Mouse (Mus musculus): ENCODE data around the gene Socs7.
A peak's percentile ranks its signal among the peaks of the same experiment; 100 is the strongest.

Gene Socs7

GRCm38 (mm10) chr11:97422507-97422906 is 60.2 kb downstream of the Socs7 start:
- DNase-seq, result no peak

DNA sequence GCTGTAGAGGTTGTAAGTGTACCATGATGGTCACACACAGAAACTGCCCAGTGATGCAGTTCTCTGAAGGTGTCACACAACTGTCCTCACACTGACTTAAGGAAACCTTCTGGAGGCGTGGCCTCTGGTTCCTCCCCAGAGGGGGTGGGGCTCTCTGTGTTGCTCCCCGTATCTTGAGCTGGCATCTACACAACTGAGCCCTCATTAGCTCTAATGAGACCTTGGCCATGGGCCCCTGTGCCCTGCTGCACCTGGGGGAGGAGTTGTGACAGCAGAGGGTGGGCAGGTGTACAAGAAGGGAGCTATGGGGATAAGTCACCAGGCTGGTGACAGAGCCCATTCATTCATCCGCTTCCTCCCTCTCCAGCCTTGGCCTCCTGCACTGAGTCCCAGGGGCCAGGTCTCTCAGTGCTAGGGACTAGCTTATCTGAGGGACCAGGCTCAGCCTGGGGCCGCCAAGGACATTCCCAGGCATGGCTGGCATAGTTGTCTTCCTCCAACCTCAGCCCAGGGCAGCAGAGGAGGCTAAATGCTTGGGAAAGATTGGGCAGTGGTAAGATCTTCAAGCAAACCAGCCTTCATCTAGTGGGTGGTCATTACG is 61.8 kb downstream of the Socs7 start:
- DNase-seq, result no peak

DNA sequence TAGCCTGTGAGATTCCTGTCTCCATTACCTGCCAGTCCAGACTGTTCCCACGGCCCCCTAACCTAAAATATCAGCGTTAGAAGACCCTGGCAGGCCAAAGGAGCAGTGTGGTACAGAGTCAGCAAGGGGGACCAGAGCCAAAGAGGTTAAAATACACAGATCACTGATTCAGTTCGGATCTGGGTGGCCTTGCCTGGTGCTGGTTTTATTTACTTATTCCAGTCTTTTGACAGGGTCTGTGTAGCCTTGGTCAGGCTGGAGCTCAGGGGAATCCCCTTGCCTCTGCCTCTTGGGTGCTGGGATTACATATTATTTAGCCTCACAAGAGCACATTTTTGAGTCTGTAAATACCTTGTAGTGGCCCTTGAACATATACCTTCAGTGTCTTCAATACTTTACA is 62.5 kb downstream of the Socs7 start:
- DNase-seq, result no peak

- DNase-seq, result peak; percentile 79
Measured at GRCm38 (mm10) chr11:97427794-97428725, 65.7 kb downstream of the Socs7 start.

DNA sequence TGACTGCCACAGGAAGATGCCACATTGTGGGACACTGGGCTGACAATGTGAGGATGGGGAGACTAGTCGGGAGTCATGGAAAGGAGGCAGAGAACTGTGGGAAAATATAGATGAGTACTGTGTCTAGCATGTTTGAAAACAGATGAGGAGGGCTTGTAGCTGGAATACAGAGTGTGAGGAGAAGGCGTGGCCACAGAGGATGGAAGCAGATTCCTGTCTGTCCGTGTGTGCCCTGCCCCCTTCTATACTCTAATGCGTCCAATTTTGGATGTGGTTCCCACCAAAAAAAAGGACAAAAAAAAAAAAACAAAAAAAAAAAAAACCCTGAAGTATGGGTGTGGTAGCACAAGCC is 66.4 kb downstream of the Socs7 start:
- DNase-seq, result no peak

- DNase-seq, result peak; percentile 33
Measured at GRCm38 (mm10) chr11:97429615-97430014, 67.3 kb downstream of the Socs7 start.

GRCm38 (mm10) chr11:97432015-97432414 is 69.7 kb downstream of the Socs7 start:
- DNase-seq, result peak; percentile 83

DNA sequence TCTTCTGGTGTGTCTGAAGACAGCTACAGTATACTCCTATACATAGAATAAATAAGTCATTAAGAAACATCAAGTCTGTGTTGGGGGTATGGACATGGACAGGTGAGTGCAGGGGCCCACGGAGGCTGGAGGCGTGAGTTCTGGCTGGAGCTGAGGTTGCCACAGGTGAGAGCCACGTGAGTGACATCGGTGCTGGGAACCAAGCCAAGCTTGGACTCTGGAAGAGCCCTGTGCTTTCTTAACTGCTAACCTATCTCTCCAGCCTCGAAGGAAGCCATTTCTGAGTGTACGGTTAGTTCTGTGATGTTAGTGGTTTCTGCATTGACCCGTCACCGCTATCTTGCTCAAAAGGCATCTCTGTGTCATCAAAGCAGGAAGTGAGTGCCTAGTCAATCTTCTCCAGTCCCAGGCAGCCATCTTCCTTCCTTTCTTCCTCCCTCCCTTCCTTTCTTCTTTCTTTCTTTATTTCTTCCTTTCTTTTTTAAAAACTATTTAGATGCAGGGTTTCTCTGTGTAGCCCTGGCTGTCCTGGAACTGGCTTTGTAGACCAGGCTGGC is 70.7 kb downstream of the Socs7 start:
- no peak for DNase-seq

DNA sequence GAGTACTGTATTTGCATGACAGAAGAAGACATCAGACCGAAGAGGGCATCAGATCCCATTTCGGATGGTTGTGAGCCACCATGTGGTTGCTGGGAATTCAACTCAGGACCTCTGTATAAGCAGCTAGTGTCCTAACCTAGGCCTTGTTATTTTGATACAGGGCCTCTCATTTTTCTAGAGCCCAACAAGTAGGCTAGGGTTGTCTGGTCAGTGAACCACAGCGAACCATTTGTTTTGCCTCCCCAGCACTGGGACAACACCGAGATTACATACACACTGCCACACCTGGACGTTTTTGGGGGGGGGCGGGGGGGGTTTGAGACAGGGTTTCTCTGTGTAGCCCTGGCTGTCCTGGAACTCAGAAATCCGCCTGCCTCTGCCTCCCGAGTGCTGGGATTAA is 71.8 kb downstream of the Socs7 start:
- DNase-seq, result no peak

- DNase-seq, result peak; percentile 92
Measured at GRCm38 (mm10) chr11:97434704-97435454, 72.5 kb downstream of the Socs7 start.

DNA sequence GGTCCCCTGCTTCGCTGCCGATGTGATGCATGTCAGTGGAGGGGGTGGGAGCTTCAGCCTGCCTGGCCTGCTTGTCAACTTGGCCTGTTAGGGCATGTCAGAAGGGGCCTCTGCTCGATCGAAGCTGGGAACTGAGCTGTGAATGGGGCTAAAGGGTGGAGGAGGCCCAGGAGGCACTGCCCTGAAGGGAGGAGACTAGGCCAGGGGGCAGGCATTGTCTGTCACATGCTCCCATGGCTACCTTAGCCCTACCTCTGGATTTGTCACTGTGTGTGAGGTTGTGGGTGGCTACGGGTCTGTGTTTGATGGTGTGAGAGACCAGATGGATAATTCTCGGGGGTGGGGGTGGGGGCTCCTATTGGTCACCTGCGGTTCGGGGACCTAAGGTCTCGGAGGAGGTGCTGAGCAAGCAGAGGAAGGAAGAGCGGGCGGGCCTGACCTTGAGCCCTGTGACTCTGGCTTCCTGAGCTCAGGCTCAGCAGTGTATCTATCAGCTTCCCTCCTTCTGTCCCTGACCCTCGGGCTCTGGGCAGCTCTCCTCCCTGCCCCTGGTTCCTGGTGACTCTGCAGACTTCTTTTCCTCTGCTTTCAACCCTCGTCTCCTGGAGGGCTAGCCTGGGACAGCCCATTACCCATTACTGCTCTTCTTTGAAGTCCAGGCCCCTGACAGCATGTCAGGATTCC is 73.6 kb downstream of the Socs7 start:
- DNase-seq, result no peak

DNA sequence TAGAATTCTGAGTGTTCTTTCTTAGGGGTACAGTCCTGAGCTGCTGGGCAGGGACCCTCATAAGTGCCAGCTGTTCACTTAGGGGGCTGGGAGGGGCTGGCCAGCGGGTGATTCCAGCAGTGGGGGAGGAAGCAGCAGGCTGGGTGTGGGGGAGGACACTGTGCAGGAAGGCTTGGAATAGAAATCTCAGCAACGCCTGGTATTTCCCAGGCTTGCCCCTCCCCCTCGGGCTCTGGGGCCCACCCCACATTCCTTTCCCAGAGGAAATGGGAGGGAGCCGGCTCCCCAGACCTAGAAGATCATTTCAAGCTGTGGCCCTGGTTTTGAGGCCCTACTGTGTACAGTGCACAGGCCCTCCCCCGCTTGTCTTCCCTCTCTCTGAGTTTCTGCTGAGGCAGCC is 75.4 kb downstream of the Socs7 start:
- DNase-seq, result no peak

- peak; percentile 45 for DNase-seq
Measured at GRCm38 (mm10) chr11:97438868-97439267, 76.5 kb downstream of the Socs7 start.

GRCm38 (mm10) chr11:97439935-97440334 is 77.6 kb downstream of the Socs7 start:
- no peak for DNase-seq

DNA sequence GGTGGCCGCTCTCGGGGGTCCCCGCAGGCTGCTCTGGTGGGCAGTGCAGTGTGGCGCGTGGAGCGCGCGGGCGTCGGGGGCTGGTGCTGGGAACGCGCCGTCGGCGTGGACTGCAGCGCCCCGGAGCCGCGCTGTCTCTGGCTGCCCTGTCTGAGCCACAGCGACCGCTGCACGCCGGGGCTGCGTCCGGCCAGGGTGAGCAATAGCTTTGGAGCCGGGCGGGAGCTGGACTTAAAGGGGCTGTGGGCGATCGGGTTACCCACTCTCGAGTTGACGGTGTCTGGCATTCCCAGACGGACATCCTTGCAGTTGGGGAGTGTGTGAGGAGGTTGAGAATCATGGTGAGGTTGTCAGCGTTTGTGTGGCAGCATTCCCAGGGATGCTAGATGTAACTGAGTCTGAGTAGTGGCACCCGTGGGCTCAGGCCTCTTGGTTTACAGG is 78.1 kb downstream of the Socs7 start:
- no peak for DNase-seq

DNA sequence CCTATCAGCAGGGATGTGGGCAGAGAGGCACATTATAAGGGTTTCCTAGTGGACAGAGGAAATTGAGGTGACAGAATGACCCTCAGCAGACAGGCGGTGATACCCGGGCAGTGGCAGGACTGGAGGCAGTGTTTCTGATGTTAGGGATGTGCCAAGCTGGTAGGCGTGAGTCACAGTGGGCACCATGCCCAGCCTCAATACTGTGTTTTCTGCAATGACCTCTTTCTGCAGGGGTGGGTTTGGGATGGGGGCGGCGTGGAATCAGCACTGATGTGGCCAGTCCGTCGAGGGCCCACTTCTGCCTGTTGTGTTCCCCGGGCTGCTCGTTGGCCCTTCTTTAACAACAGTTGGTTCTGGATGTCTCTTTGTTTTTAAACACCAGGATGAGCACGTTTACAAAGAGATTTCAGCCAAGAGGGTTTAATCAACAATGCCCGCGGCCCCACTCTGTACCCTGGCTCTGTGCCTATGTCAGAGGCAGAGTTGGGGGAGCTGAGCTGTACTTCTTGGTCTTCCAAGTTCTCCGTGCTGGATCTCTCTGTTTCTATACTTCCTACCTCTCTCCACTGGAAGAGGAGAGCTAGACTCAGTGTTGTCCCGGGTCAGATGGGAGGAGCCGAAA is 78.8 kb downstream of the Socs7 start:
- no peak for DNase-seq

DNA sequence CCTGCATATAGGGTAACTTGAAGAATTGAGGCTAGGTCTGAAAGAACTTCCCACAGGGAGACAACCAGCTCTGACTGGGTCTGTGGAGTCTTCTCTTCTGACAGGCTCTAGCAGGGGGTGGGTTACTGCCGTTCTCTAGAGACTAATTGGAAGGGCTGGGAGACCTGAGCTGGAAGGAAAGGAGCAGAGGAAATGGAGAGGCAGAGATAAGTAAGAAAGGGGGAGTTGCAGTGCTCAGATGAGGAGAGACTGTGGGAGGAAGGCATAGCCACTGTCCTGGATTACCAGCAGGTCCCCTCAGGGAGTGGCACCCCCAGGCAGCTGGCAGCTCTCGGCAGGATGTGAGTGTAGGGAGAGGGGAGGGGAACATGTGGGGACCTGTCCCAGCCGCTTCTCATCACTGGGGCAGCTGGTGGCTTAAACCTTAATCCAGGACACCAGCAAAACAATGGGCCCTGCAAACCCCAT is 79.3 kb downstream of the Socs7 start:
- peak; percentile 52 for DNase-seq

DNA sequence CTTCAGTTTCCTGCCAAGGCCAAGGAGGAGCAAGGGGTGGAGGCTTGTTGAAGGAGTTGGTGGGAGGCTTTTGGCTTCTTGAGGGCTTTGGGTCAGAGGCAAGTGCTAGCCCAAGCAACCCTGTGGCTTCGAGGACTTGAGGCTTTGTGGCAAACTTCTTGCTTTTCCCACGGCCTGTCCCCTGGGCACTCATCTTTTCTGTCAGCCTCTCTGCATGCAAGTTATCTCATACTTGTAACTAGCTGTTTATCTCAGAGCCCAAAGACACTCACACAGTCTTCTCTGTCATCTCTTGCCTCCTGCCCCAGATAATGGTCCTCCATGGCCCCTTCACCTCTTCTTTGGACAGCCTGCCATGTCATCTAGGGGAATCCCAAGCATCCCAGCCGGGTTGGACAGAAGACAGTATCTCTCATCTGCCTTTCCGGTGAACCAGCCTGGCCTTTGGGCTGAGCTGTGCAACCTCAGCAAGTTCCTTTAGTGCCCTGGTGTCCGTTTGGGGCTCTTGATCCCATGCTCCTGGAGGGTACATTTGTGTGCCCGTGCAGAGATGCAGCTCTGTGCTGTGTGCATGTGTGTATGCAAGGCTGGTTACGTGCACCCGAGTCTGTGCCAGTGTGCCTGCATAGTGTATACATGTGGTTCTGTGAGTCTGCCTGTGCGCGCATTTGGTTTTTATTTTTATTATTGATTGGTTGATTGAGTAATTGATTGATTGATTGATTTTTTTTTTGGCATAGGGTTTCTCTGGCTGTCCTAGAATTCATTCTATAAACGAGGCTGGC is 80.7 kb downstream of the Socs7 start:
- no peak for DNase-seq

DNA sequence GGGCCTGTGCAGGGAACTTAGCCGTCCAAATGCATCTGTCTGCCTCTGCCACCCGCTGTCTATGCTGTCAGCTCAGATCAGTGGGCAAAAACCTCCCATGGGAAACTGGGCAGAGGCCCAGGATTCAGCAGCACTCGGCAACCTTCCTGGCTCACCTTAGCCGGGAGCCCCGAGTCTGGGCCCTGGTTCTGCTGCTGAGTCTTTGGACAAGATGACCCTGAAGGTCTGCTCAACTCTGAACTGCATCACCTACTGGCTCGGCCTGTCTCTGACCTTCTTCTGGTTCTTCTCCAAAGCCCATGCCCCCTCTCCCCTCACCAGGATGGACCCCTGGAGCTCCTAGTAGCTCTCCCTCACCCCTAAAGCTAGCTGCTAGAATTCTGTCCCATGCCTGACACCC is 83.2 kb downstream of the Socs7 start:
- DNase-seq, result no peak

DNA sequence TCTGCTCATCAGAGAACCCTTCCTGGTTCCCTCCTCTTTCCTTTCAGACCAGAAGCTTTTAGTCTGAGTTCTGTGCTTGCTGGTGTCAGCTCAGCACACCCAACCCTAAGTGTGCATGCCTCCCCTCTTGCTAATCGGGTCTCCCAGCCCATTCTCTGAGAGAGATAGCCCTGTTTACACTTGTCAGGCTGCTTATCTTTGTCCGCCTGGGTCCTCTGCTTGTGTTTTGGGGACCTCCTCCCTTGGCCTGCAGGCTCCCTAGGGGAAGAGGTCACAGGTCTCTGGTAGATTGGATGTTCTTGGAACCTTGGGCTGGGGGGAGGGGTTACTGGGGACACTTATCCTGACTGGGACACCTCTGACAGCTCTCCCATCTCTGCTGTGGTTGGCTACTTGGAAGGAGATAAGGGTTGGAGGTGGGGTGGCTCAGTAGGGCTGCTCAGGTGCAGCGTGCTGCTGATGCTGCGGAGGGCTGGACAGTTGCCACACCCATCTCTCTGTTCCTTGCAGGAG is 83.7 kb downstream of the Socs7 start:
- no peak for DNase-seq

DNA sequence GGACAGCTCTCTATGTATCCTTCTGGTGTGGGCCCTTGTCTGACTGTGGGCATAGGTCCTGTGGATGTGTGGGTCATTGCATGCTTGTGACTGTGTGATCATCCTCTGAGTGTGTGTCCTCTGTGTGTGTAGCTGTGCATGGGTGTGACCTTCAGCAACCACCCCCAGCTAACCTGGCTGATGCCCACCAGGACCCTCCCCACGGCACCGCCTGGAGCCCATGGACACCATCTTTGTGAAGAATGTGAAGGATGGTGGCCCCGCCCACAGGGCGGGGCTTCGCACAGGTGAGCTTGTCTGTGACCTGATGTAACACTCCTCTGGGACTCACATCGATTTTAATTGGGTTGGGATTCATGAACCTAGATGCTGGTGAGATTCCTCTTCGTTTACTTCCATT is 85.6 kb downstream of the Socs7 start:
- no peak for DNase-seq
